Mouse (Mus musculus): ENCODE measurements around the gene Chordc1. TPM values are rescaled to one million over a fixed set of nuclear protein-coding genes. Genes with fewer than 3 reads are reported as not detected.

Chordc1 gene
- polyA plus RNA-seq (2017; shearing (Covaris generic)) = 100 to 1,000 TPM; 136 to 157 TPM

DNA sequence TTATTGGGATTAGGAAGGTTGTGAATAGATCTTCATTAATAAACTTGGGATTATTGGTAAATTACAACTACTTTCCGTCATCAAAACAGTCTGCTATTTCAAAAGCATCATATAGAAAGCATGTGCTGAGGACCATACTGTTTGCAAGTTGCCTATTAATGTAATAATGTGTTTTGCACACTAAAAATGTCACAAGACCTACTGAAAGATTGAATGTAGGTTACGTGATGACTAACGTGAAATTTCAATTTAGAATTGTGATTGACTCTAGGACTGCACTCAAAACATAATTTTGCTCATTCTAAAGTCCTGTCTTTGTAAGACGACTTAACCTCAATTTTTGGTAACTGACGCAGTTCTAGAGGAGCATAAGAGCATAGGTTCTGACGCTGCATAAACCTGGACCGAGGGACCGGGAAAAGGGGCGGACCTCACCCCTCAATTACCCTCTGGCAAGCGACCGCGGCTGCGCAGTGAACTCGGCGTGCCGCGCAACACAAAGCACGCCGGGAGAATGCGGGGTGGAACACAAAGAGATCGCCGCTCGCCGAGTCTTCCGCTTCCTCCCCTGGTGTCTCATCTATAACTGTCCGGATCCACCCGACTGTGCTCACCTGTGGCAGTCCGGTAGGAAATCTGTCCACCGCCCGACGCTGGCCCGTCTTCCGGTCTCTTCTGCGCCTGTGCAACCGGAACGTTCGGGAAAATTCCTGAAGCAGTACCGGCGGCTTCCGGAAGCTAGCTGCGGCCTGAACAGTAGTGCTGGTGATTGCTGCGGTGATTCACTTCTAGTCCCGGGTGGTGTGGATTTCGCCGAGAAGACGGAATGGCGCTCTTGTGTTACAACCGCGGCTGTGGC lies at the start of gene Chordc1:
Gene Chordc1, plus strand, starts transcription at position 555 of the 859 bp plus-strand sequence.

Other genes with a start within 250 kb of the Chordc1 start
- gene Naalad2, start 110.9 kb downstream of the Chordc1 start, polyA plus RNA-seq (2017; shearing (Covaris generic)) = 1 to 10 TPM in 1 of 2 experiments, under 1 TPM in 1; 0.64 to 1.8 TPM
- gene Ubtfl1, start 112.3 kb downstream of the Chordc1 start, polyA plus RNA-seq (2017; shearing (Covaris generic)) = under 1 TPM; 0.16 to 0.66 TPM
- not detected for gene Mbd3l2, start 138.5 kb downstream of the Chordc1 start, polyA plus RNA-seq (2017; shearing (Covaris generic))
- gene Zfp558, start 186.1 kb downstream of the Chordc1 start, polyA plus RNA-seq (2017; shearing (Covaris generic)) = 1 to 10 TPM; 1.4 to 2.4 TPM
- gene Mbd3l1, start 186.2 kb downstream of the Chordc1 start, polyA plus RNA-seq (2017; shearing (Covaris generic)) = not detected

All from inflammation-experienced regulatory T-cells (primary cell).